Mouse (Mus musculus): ENCODE measurements around the gene Ino80.

Ino80 gene

GRCm38 (mm10) chr2:119355089-119355488 is 122.4 kb downstream of the Ino80 start:
- in situ Hi-C loops (cut with MboI), result no loop called here

DNA sequence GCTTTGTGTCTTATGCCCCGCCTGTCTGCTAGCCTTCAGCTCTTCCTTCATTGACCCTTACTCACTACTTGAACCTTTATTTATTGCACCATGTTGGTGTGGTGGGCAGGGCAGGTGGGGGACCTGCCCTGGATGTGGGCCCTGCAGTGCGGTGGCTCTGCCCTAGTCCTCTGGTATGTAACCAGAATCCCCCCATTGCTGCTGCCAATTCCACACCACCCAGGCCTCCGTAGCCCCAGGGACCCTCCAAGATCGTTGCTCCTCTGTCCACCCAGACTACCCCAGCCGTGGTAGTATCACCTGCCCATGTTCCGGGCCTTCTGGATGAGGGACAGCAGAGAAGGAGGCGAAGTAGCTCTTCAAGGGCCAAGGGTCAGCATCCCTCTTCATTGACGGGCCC is 123.8 kb downstream of the Ino80 start:
- in situ Hi-C loops (cut with MboI), result no loop called here

DNA sequence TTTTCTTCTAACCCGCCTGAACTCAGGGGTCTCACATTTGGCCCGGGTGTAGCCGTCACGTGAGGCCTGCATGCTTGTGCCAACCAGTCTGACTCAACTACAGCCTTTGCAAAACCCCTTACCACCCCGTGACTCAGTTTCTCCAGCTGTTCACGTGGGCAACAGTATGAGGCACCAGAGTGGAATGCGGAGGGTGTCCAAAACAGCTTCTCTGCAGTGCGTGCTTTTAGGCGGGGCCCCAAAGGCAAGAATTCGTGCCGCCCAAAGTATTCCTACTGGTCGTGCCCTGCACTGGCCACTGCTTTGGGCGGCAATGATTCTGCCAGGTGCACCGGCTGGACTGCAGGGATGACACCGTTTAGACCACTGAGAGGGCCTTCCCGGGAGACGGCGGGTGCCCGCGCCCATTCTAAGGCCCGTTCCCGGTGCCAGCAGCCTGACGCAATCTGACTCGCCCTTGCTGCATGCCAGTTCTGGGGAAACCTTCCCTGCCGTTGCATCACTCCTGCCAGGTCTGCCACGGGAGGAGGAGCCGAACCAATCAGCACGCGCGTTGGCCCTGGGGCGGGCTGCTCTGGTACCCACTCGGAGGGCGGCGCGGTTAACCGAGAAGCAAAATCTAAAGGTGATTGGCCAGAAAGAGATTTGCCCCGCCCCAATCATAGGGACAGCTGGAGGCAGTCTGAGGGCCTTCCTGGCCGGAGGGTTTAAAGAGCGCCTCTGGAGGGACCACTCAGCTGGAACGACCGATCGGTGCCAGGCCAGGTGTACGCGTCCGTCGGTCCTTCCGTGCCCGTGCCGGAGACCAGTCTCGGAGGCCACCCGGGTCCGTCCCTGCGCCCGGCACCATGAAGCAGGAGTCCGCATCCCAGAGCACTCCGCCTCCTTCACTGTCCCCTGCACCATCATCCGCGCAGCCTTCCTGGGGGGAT is 126.7 kb downstream of the Ino80 start, which contains the start of gene Chac1:
TSS of gene Chac1 (plus strand) at position 675 of the 932 bp plus-strand sequence.
- in situ Hi-C loops (cut with MboI), result no loop called here

GRCm38 (mm10) chr2:119344537-119345138 is 132.8 kb downstream of the Ino80 start:
- in situ Hi-C loops (cut with MboI), result no loop called here

GRCm38 (mm10) chr2:119337425-119338265 is 139.8 kb downstream of the Ino80 start:
- in situ Hi-C loops (cut with MboI), result no loop called here

GRCm38 (mm10) chr2:119336470-119336869 is 141.0 kb downstream of the Ino80 start:
- in situ Hi-C loops (cut with MboI), result no loop called here

DNA sequence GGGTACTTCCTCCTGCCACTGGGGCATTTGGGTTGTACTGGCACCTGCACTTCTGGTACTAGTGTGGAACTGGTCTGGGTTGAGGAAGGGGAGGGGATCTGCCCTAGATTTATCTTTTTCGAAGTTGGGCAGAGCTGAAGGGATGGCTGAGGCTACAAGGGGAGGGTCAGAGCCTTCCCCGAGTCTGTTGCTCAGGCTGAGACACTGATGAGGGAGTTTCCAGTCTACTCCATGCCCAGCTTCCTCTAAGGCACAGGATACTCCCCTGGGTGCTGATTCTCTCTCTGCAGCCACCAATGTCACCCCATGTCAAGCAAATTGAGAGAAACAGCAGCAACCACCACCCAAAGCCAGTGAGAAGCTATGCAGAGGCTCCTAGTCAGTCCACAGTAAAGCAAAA is 141.5 kb downstream of the Ino80 start:
- in situ Hi-C loops (cut with MboI), result no loop called here

GRCm38 (mm10) chr2:119335535-119335934 is 142.0 kb downstream of the Ino80 start:
- in situ Hi-C loops (cut with MboI), result no loop called here

- in situ Hi-C loops (cut with MboI), result no loop called here
These were observed 142.4 kb downstream of the Ino80 start for GRCm38 (mm10) chr2:119334964-119335525.

DNA sequence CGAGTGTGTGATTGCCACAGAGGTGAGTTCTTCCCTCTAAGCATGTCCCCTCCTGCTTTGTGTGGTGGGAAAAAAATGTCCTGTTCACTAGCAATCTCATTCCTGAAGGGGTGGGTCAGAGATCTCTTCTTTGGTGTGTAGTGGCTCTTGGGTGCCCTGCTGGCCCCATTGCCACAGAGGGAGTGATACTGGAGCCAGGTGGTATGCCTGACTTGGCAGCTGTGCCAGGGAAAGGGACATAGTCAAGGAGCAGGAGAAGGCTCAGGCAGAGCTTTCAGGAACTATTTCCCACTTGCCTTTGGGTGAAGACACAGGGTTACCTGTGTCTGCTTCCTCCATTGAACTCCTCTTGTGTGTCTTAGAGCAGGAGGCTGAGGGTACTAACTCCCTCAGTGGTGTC is 143.4 kb downstream of the Ino80 start:
- in situ Hi-C loops (cut with MboI), result no loop called here

DNA sequence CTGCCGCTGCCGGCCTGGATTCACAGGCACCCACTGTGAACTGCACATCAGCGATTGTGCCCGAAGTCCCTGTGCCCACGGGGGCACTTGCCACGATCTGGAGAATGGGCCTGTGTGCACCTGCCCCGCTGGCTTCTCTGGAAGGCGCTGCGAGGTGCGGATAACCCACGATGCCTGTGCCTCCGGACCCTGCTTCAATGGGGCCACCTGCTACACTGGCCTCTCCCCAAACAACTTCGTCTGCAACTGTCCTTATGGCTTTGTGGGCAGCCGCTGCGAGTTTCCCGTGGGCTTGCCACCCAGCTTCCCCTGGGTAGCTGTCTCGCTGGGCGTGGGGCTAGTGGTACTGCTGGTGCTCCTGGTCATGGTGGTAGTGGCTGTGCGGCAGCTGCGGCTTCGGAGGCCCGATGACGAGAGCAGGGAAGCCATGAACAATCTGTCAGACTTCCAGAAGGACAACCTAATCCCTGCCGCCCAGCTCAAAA is 145.3 kb downstream of the Ino80 start:
- in situ Hi-C loops (cut with MboI), result no loop called here

- in situ Hi-C loops (cut with MboI), result no loop called here
These were observed 146.7 kb downstream of the Ino80 start for GRCm38 (mm10) chr2:119330795-119331194.

DNA sequence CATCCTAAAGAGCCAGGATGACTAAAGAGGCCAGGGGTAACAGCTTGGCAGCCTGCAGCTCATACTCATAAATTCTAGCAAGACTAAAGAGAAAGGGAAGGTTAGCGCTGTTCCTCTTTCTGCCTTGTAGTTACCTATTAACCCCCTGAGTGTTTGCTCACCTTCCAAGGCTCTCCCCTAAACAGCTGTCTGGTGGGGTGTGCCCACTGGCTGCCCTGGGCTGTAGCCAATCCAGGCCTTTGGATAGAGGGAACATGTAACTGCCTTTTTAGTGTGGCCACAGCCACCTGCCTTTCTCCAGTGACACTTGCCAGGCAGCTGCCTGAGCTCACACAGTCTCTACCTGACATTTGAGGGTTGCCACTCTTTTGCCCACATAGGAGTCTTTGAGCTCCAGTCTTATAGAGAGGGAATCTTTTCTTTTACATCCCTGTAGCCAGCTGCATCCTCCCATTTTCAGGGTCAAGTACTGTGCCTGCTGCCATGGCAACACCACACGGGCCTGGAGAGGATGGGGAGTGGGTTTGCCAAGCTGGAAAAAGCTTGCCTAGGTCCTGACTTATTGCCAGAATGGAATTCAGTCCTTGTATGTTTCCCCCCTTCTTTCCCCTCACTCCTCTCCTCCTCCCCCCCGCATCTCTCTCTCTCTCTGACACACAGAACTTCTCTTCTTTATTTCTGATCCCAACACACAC is 148.2 kb downstream of the Ino80 start:
- in situ Hi-C loops (cut with MboI), result no loop called here

DNA sequence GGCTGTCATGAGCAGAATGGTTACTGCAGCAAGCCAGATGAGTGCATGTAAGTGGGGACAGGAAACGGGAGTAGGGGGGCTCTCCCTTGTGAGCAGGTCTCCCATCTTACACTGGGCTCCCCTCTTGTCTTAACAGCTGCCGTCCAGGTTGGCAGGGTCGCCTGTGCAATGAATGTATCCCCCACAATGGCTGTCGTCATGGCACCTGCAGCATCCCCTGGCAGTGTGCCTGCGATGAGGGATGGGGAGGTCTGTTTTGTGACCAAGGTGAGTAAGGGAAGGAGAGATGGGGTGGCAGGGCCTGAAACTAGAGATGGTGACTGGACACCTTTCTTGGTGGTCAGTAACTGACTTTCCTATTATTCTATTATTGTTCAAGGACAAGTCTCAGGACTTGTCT is 148.9 kb downstream of the Ino80 start:
- in situ Hi-C loops (cut with MboI), result no loop called here

DNA sequence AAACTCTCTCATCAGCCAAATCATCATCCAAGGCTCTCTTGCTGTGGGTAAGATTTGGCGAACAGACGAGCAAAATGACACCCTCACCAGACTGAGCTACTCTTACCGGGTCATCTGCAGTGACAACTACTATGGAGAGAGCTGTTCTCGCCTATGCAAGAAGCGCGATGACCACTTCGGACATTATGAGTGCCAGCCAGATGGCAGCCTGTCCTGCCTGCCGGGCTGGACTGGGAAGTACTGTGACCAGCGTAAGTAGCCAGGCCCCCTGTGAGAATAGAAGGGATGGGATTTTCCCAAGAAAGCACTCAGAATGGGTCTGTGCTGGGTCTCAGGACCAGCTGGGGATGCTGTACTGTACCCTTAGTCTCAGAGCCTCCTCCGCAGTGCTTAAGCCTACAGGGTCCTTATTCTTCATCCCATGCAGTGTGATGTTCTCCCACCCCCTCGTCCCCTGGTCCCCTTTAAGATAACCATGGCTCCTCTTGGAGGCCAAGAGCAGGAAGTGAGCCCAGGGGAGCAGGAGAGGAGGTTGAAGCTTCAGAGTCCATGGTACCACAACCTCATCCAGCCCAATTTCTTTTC is 149.5 kb downstream of the Ino80 start:
- in situ Hi-C loops (cut with MboI), result no loop called here

DNA sequence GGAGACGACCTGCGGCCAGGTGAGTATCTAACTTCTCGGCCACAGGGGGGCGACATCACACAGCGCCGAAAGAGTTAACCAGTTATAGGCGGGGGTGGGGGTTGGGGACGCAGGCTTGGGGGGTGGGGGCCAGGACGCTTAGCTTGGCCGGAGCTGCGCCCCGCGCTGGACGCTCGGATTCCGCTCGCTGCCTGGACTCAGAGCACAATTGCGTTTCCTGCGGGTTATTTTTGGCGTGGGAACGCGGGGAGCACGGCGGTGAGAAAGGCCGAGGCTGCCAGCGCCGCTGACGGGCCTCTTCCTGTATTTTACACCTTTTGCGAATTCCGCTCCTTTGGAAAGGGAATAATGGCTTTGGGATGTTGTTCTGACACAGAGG is 150.4 kb downstream of the Ino80 start:
- in situ Hi-C loops (cut with MboI), result no loop called here

DNA sequence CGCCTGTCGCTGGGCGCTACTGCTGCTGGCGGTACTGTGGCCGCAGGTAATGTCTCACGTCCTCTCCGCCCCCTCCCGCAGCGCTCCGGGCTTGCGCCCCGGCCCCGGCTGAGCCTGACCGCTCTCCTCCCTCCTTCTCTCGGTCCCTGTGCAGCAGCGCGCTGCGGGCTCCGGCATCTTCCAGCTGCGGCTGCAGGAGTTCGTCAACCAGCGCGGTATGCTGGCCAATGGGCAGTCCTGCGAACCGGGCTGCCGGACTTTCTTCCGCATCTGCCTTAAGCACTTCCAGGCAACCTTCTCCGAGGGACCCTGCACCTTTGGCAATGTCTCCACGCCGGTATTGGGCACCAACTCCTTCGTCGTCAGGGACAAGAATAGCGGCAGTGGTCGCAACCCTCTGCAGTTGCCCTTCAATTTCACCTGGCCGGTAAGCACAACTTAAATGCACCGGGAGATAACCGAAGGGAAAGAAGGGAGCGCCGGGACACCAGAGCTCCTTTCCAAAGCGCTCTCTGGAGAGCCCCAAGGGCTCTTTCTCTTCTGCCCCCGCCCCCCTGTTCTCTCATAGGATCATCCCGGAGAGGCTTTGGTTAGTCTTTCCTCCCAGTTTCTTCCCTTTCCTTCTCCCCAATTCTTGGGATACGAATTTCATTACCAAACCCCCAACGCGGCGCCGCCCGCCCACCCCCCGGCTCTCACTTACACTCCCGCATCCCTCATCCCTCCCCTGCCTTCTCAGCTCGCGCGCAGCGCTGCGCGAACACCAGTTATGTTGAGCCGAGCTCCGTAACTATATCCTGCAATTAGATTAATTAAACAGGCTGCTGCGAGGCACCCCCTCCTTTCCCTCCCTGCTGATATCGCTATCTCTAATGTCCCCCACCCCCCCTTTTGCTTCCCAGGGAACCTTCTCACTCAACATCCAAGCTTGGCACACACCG is 151.1 kb downstream of the Ino80 start:
- in situ Hi-C loops (cut with MboI), result no loop called here

DNA sequence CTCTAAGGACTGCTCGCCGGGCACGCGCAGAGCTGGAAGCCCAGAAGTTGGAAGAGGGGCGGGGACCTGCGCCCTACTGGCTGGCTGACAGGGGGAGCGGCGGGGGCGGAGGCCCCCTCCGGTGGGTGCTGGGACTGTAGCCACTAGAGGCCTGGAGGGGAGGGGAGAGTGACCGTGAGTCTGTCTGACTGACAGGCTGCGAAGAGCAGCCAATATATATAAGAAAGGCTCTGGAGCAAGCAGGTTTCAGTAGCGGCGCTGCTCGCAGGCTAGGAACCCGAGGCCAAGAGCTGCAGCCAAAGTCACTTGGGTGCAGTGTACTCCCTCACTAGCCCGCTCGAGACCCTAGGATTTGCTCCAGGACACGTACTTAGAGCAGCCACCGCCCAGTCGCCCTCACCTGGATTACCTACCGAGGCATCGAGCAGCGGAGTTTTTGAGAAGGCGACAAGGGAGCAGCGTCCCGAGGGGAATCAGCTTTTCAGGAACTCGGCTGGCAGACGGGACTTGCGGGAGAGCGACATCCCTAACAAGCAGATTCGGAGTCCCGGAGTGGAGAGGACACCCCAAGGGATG is 151.8 kb downstream of the Ino80 start, which contains the start of gene Dll4:
TSS of gene Dll4 (plus strand) at position 217 of the 576 bp plus-strand sequence.
- in situ Hi-C loops (cut with MboI), result no loop called here
